Mouse (Mus musculus) megakaryocyte-erythroid progenitor cell, adult 5 weeks (primary cell): Measurements from ENCODE around the gene Gm6337. TPM values are rescaled to one million over a fixed set of nuclear protein-coding genes. Genes with fewer than 3 reads are reported as not detected.

Experiments used
- polyA plus RNA-seq: library from polyadenylated mRNA; stranded (reverse); fragments of >175 nt; gene quantifications from 2 replicates; pipeline ENCODE4 v1.2.3, GENCODE M21; 2012

Gm6337 gene
- polyA plus RNA-seq: not detected in 2 replicates

DNA sequence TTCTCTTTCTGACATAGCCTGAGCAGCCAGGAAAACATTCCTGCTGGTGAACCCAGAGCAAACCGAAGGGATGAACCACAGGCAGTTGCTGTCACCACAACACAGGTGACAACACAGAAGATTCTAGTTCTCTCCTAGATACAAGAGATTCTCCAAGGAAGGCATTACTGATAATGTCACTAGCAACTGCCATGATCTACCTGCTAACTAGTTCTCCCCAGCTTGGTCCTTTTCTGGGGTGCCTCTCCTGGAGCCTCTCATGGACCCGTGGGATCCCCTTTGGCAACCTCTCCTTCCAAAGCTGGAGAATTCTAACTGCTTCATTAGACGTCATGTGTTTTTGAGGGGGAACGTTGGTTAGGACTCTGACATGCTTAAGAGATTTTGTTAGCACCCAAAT is at the start of gene Gm6337:
Gene Gm6337, minus strand, starts transcription at position 101 of the 400 bp plus-strand sequence.

DNA sequence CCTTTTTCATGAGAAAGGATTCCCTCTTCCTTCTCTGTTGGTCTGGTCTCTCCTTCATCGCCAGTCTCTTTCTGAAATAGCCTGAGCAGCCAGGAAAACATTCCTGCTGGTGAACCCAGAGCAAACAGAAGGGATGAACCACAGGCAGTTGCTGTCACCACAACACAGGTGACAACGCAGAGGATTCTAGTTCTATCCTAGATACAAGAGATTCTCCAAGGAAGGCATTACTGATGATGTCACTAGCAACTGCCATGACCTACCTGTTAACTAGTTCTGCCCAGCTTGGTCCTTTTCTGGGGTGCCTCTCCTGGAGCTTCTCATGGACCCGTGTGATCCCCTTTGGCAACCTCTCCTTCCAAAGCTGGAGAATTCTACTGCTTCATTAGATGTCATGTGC is 35.8 kb upstream of the Gm6337 start, which contains the start of gene Gm8206:
Gene Gm8206, minus strand, starts transcription at position 101 of the 400 bp plus-strand sequence.

Other genes starting within 250 kb of the Gm6337 start
- gene Gm3424, start 227.9 kb downstream of the Gm6337 start, polyA plus RNA-seq: not detected in 2 replicates
- gene Gm8237, start 177.9 kb downstream of the Gm6337 start, polyA plus RNA-seq: not detected in 2 replicates
- gene Gm3248, start 96.5 kb downstream of the Gm6337 start, polyA plus RNA-seq: not detected in 2 replicates
- gene Gm3453, start 79.1 kb downstream of the Gm6337 start, polyA plus RNA-seq: 0.09 TPM in 1 of 2 replicates, not detected in the other
- 0.22 TPM in 1 of 2 replicates, not detected in the other for gene Gm8206, start 35.7 kb upstream of the Gm6337 start, polyA plus RNA-seq
- gene Gm3468, start 50.4 kb upstream of the Gm6337 start, polyA plus RNA-seq: 0.09 TPM in 1 of 2 replicates, not detected in the other
- not detected in 2 replicates for gene Gm3476, start 67.5 kb upstream of the Gm6337 start, polyA plus RNA-seq
- not detected in 2 replicates for gene Gm21560, start 161.0 kb upstream of the Gm6337 start, polyA plus RNA-seq
- gene Gm3411, start 229.0 kb upstream of the Gm6337 start, polyA plus RNA-seq: not detected in 2 replicates
- not detected in 2 replicates for gene Gm21103, start 246.6 kb upstream of the Gm6337 start, polyA plus RNA-seq